Mouse (Mus musculus): Measurements from ENCODE around the gene Abcg2. TPM values are rescaled to one million over a fixed set of nuclear protein-coding genes. Genes with fewer than 3 reads are reported as not detected.
A peak's percentile ranks its signal among the peaks of the same experiment; 100 is the strongest.
"Not testable (repeated sequence)": the region's sequence is repeated elsewhere in the genome, so short reads cannot be mapped to it uniquely, and the experiment has no call there.

Abcg2 gene
- polyA plus RNA-seq (2015; fragmentation: Nextera tagmentation; extraction: Ambion mirVana), result 64.1 and 66.9 TPM in 2 replicates

- H3K36me3 ChIP-seq; H3K4me1 ChIP-seq; H3K9me3 ChIP-seq; H3K27ac ChIP-seq; ATAC-seq (ENCODE audit: insufficient read depth, low FRiP score, low read depth); H3K9ac ChIP-seq; H3K4me2 ChIP-seq; H3K27me3 ChIP-seq (replicated peaks); H3K4me3 ChIP-seq (replicated peaks): not testable (repeated sequence)
- 87% methylated on average over 3 of the region's 3 CpGs for WGBS
Observed at GRCm38 (mm10) chr6:58584223-58584622, at the start of gene Abcg2. Gene Abcg2 (plus strand): TSS chr6:58584523.

- not testable (repeated sequence) for H3K9ac ChIP-seq; H3K27ac ChIP-seq; H3K36me3 ChIP-seq; H3K4me2 ChIP-seq; ATAC-seq (ENCODE audit: insufficient read depth, low FRiP score, low read depth); H3K9me3 ChIP-seq; H3K27me3 ChIP-seq (replicated peaks); H3K4me1 ChIP-seq; H3K4me3 ChIP-seq (replicated peaks)
- WGBS, result 65% methylated on average over 4 of the region's 4 CpGs
Observed at GRCm38 (mm10) chr6:58540263-58540662, 44.1 kb upstream of the Abcg2 start.

DNA sequence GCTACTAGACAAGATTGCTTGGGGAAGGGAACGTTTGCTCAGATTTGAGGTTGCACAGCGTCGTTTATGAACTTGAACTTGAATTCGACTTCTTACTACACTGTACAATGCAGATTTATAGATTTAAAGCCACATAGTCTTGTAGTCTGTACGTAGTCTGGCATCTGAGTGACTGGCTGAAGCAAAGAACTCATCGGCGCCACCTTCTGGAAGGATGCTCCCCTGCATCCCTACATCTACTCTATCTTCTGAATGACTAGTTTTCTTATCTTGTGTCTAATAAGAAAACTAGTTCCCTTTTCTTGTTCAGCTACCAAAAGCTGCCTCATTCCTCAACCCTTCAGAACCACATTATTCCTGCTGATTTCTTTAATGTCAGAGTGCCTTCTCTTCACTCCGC lies 41.5 kb upstream of the Abcg2 start:
- 66% methylated on average over 8 of the region's 8 CpGs for WGBS
- not testable (repeated sequence) for ATAC-seq (ENCODE audit: insufficient read depth, low FRiP score, low read depth)

DNA sequence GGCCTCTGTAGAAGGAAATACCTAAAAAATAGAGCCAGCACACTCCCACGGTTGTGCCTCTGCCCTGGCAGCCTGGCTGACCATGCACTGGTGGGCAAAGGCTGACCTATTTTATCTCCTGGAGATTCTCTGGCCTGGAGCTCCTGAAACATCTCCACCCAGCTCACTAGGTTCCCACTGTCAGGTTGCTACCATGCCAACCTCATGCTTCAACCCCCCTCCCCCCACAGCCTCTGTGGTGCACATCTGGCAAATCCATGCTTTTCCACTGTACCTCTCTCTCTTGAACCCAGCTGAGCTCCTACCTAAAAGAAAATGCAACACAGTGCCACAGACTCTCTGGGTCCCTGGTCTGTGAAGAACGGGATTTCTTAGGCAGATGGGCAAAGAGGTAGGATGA lies 39.4 kb upstream of the Abcg2 start:
- not testable (repeated sequence) for H3K4me2 ChIP-seq; H3K27me3 ChIP-seq (replicated peaks); H3K27ac ChIP-seq; H3K4me3 ChIP-seq (replicated peaks); H3K4me1 ChIP-seq; H3K9me3 ChIP-seq; H3K9ac ChIP-seq; ATAC-seq (ENCODE audit: insufficient read depth, low FRiP score, low read depth); H3K36me3 ChIP-seq
- WGBS, result 19% methylated on average over 2 of the region's 2 CpGs

More for the DNA sequence above, 41.5 kb upstream of the Abcg2 start:
- not testable (repeated sequence) for H3K9ac ChIP-seq; H3K27me3 ChIP-seq (replicated peaks); H3K36me3 ChIP-seq; H3K27ac ChIP-seq; H3K9me3 ChIP-seq; H3K4me1 ChIP-seq; H3K4me2 ChIP-seq; H3K4me3 ChIP-seq (replicated peaks)

- H3K4me3 ChIP-seq (replicated peaks); ATAC-seq (ENCODE audit: insufficient read depth, low FRiP score, low read depth); H3K36me3 ChIP-seq; H3K27me3 ChIP-seq (replicated peaks); H3K9ac ChIP-seq; H3K4me2 ChIP-seq; H3K4me1 ChIP-seq; H3K9me3 ChIP-seq; H3K27ac ChIP-seq: not testable (repeated sequence)
- 40% methylated on average over 5 of the region's 5 CpGs for WGBS
Observed at GRCm38 (mm10) chr6:58546050-58546449, 38.3 kb upstream of the Abcg2 start.

DNA sequence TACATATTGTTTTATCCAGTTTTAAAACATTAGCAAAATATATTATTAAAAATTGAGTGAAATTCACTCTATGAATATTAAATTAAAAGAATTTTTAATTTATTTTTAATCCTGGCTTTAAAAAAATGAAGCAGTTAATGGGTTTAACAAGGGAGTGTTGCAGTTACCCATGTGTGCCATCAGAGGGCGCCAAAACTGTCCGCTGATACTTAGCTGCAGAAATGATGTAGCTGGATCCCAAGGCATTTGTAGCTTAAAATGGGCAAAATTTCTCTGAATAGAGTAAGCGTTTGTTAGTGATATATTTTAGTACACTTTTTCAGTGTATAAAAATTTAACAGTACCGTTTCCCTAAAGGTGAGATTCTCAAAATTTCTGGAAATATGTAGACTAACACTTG lies 37.5 kb upstream of the Abcg2 start:
- no peaks in the 10 kb centered on the region for H3K27me3 ChIP-seq (replicated peaks)
- H3K9me3 ChIP-seq, result no peaks in the 10 kb centered on the region
- WGBS, result 8% methylated on average over 4 of the region's 4 CpGs
- H3K36me3 ChIP-seq, result no peaks in the 10 kb centered on the region
- no peak overlapping the region for H3K27ac ChIP-seq
- no peak overlapping the region for H3K9ac ChIP-seq
- ATAC-seq (ENCODE audit: insufficient read depth, low FRiP score, low read depth), result no peak
- no peak overlapping the region for H3K4me2 ChIP-seq
- H3K4me3 ChIP-seq (replicated peaks), result no peak overlapping the region
- H3K4me1 ChIP-seq, result no peaks in the 10 kb centered on the region

- H3K4me1 ChIP-seq; H3K9ac ChIP-seq; ATAC-seq (ENCODE audit: insufficient read depth, low FRiP score, low read depth); H3K9me3 ChIP-seq; H3K4me2 ChIP-seq; H3K27me3 ChIP-seq (replicated peaks); H3K36me3 ChIP-seq; H3K27ac ChIP-seq; H3K4me3 ChIP-seq (replicated peaks): not testable (repeated sequence)
Observed at GRCm38 (mm10) chr6:58553812-58554211, 30.5 kb upstream of the Abcg2 start.

DNA sequence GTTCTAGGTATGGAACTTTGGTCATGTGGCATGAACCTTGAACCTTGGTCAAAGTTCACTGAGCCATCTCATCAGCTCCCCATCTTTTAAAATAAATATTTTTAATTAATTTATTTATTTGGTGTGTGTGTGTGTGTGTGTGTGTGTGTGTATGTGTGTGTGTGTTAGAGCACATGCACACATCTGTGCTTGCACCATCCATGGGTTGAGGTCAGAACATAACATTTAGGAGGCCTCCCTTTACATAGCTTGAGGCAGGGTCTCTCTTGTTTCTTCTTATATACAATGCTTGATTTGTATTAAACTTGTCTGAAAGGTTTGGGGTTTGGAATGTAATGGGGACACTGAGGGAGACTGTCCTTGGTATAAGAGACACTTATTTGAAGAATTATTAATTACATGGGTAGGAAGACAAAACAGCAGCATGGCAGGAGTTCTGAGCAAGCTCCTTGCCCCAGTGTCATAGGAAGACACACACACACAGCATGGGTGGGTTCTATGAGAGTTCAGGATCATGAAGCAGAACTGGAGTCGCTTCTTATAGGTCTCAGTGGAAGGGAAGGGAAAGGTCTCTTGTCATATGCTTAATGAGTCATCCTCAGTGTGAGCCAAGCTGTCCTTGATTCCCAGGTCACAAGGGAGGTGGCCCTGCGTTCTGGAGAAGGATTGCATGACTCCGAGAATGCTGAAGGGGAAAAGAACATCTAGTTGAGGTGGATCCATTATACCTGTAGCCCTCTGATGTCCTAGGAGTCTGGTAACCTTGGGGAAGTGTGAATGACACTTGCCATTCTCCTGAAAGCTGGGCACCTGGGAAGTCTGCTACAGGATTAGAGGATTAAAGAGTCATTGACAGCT lies 9.9 kb downstream of the Abcg2 start:
- H3K4me3 ChIP-seq (replicated peaks); H3K9me3 ChIP-seq; H3K27me3 ChIP-seq (replicated peaks); H3K4me2 ChIP-seq; H3K4me1 ChIP-seq; H3K36me3 ChIP-seq; H3K9ac ChIP-seq; H3K27ac ChIP-seq: not testable (repeated sequence)
- ATAC-seq (ENCODE audit: insufficient read depth, low FRiP score, low read depth), result peak; percentile 61; the same call in 1 of the 2 replicates
- WGBS, result 39% methylated on average over 3 of the region's 3 CpGs

DNA sequence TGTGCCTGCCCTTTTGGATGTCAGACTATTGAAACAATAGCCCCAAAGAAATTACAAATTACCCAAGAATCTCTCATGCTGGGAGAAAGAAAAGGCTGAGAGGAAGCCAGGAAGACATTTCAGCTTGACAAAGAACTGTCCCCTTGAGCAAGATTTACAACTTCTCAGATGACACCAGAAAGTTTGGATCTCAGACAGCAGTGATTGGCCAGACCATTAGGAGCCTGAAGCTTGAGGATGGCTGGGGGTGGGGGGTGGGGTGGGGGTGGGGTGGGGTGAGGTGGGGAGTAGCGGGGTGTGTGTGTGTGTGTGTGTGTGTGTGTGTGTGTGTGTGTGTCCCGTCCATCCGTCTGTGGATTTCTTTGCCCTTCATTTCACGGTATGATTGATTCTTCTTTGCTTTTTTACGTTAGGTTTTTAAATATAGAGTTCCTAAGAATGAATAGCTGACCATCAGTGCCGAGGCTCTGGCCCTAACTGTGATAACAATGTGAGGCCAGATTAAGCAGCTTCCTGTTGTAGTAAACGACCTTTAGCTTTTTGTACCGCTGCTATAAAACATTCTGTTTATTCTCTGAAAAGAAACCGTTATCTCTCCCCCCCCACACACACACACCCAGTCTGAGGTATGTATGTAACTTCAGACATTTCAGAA lies 11.4 kb downstream of the Abcg2 start:
- peak overlapping the region; percentile 30 for H3K4me3 ChIP-seq (replicated peaks)

GRCm38 (mm10) chr6:58596294-58596653 lies 12.0 kb downstream of the Abcg2 start:
- peak; percentile 71; the same call in 1 of the 2 replicates for ATAC-seq (ENCODE audit: insufficient read depth, low FRiP score, low read depth)
- H3K4me2 ChIP-seq, result peak overlapping the region; percentile 41
- no peak overlapping the region for H3K9ac ChIP-seq

More for the DNA sequence above, 11.4 kb downstream of the Abcg2 start:
- WGBS, result 5% methylated on average over 9 of the region's 9 CpGs
- H3K4me1 ChIP-seq; H3K9ac ChIP-seq; H3K36me3 ChIP-seq; H3K27me3 ChIP-seq (replicated peaks); H3K9me3 ChIP-seq: not testable (repeated sequence)
- H3K27ac ChIP-seq, result peak overlapping the region; percentile 23
- peak overlapping the region; percentile 41 for H3K4me2 ChIP-seq
- peak; percentile 27 for ATAC-seq (ENCODE audit: insufficient read depth, low FRiP score, low read depth)

DNA sequence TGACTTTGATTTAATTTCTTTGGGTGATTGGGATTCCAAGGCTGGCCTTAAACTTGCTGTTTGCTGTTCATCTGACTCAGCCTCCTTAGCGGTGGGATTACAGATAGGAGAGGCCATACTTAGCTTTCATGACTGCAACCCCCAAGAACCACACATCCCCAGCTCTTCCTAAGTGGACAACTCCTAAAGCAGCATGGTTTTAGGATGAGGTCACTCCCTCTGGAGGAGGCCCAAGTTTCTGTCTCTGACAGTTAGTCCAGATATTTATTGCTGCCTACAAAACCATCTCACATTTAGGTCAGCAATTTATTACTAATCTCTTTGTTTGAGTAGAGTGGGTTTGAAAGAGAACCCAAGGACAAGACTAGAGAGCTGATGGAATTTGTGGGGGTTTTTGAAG lies 17.8 kb downstream of the Abcg2 start:
- not testable (repeated sequence) for H3K27ac ChIP-seq; H3K4me3 ChIP-seq (replicated peaks); H3K27me3 ChIP-seq (replicated peaks); H3K4me2 ChIP-seq; H3K9me3 ChIP-seq; H3K36me3 ChIP-seq; H3K9ac ChIP-seq; H3K4me1 ChIP-seq
- ATAC-seq (ENCODE audit: insufficient read depth, low FRiP score, low read depth), result peak; percentile 20; the same call in 1 of the 2 replicates
- 28% methylated on average over 1 of the region's 1 CpGs for WGBS

More at GRCm38 (mm10) chr6:58596294-58596653, 12.0 kb downstream of the Abcg2 start:
- peak overlapping the region; percentile 30 for H3K4me3 ChIP-seq (replicated peaks)
- H3K4me1 ChIP-seq, result no peaks in the 10 kb centered on the region
- no peaks in the 10 kb centered on the region for H3K36me3 ChIP-seq
- no peaks in the 10 kb centered on the region for H3K9me3 ChIP-seq
- H3K27ac ChIP-seq, result peak overlapping the region; percentile 23
- no peaks in the 10 kb centered on the region for H3K27me3 ChIP-seq (replicated peaks)
- WGBS, result 17% methylated on average over 16 of the region's 16 CpGs

DNA sequence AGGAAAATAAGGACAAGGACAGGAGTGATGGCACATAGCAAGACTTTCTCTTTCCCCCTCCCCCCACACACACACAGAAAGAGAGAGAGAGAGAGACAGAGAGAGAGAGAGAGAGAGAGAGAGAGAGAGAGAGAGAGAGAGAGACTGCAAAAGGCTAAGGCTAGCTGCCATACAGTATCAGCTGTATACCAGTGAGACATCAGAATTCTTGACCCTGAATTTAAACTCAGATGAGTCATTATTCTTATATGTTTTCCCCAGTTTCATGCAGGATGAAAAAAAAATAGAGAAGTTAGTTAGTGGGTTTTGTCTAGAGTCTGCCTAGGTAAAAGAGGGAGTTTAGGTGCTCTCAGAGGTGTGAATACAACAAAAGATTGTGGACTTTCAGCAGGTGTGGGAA lies 18.7 kb downstream of the Abcg2 start:
- not testable (repeated sequence) for H3K27me3 ChIP-seq (replicated peaks); H3K4me1 ChIP-seq; H3K4me2 ChIP-seq; H3K9ac ChIP-seq; H3K4me3 ChIP-seq (replicated peaks); ATAC-seq (ENCODE audit: insufficient read depth, low FRiP score, low read depth); H3K9me3 ChIP-seq; H3K36me3 ChIP-seq; H3K27ac ChIP-seq
